Mouse (Mus musculus) CH12.LX (cell line): ENCODE results near the gene Gstm5. TPM values are rescaled to one million over a fixed set of nuclear protein-coding genes. Genes with fewer than 3 reads are reported as not detected.

Experiments used
- DNase-seq: peaks from one replicate; pipeline ENCODE4 v3.0.0-alpha.2; 2013; ENCODE audit errors: extremely low read depth
- H3K27ac ChIP-seq: 2 replicates; pipeline ENCODE4 v1.5.1; 2012; ENCODE audit warnings: low read depth, mild to moderate bottlenecking, control low read depth, moderate library complexity; ENCODE audit not compliant: insufficient read depth
- H3K27me3 ChIP-seq: replicated peaks from 2 replicates; pipeline ENCODE3; 2012; ENCODE audit warnings: inconsistent platforms
- H3K36me3 ChIP-seq, 2 experiments: replicated peaks in 1 of 2; 2 replicates each; pipeline versions ENCODE3 to v1.6.1; 2012; ENCODE audit warnings: inconsistent platforms in 1 of 2, low read length in 1 of 2, mild to moderate bottlenecking in 1 of 2, mixed read lengths in 1 of 2, moderate library complexity in 1 of 2; ENCODE audit not compliant: control insufficient read depth in 1 of 2, insufficient read depth in 1 of 2
- H3K4me1 ChIP-seq, 2 experiments: 2 replicates each; pipeline ENCODE4 v1.6.1; 2012; ENCODE audit warnings: inconsistent platforms in 1 of 2, moderate library complexity in 1 of 2; ENCODE audit not compliant: insufficient read depth in 2 of 2, control insufficient read depth in 1 of 2
- H3K4me2 ChIP-seq: 2 replicates; pipeline ENCODE4 v1.6.1; 2012; ENCODE audit warnings: low read depth, mild to moderate bottlenecking, control low read depth; ENCODE audit not compliant: poor library complexity, insufficient read depth, severe bottlenecking
- H3K4me3 ChIP-seq, 3 experiments: fragments of 150-350 bp in 1 of 3; sonication (generic) in 1 of 3; replicated peaks in 1 of 3; 2 replicates each; pipeline versions ENCODE3 to v1.5.1; 2011 to 2012; ENCODE audit warnings: low read depth in 2 of 3, low read length in 2 of 3, mild to moderate bottlenecking in 2 of 3, moderate library complexity in 2 of 3, control low read depth in 1 of 3, improper control_type of control experiment in 1 of 3, inconsistent platforms in 1 of 3, mixed read lengths in 1 of 3; ENCODE audit not compliant: poor library complexity in 1 of 3
- H3K79me2 ChIP-seq: replicated peaks from 2 replicates; pipeline ENCODE4 v1.6.1; 2012; ENCODE audit warnings: mild to moderate bottlenecking, moderate library complexity; ENCODE audit not compliant: control insufficient read depth, poor library complexity, insufficient read depth, severe bottlenecking; ENCODE audit errors: extremely low read depth
- H3K9ac ChIP-seq: 2 replicates; pipeline ENCODE4 v1.6.1; 2012; ENCODE audit warnings: low read depth, mild to moderate bottlenecking, control low read depth, moderate library complexity; ENCODE audit not compliant: insufficient read depth
- H3K9me3 ChIP-seq: replicated peaks from 2 replicates; pipeline ENCODE3; 2012; ENCODE audit warnings: low read length, inconsistent platforms, mixed read lengths
- CHD1 ChIP-seq: IDR thresholded peaks from 2 replicates; pipeline ENCODE4 v1.6.1; 2012; ENCODE audit warnings: low read depth, low read length, improper control_type of control experiment, inconsistent platforms
- CHD2 ChIP-seq: IDR thresholded peaks from 2 replicates; pipeline ENCODE4 v1.6.1; 2011; ENCODE audit warnings: low read length, improper control_type of control experiment
- ELF1 ChIP-seq: IDR thresholded peaks from 2 replicates; pipeline ENCODE4 v1.6.1; 2014; ENCODE audit warnings: low read depth, mild to moderate bottlenecking, inconsistent platforms, low read length, improper control_type of control experiment
- GABPA ChIP-seq: IDR thresholded peaks from 2 replicates; pipeline ENCODE4 v1.6.1; 2012; ENCODE audit warnings: low read depth, low read length, improper control_type of control experiment, inconsistent platforms; ENCODE audit not compliant: insufficient replicate concordance
- HCFC1 ChIP-seq: IDR thresholded peaks from 2 replicates; pipeline ENCODE4 v1.6.1; 2012; ENCODE audit warnings: low read depth, mild to moderate bottlenecking, inconsistent platforms, low read length, improper control_type of control experiment
- IRF4 ChIP-seq: IDR thresholded peaks from 2 replicates; pipeline ENCODE4 v1.6.1; 2014; ENCODE audit warnings: low read depth, mild to moderate bottlenecking, inconsistent platforms, low read length, improper control_type of control experiment
- JUN ChIP-seq: IDR thresholded peaks from 2 replicates; pipeline ENCODE4 v1.6.1; 2011; ENCODE audit warnings: low read depth, mild to moderate bottlenecking, low read length, improper control_type of control experiment, moderate library complexity; ENCODE audit not compliant: insufficient read depth
- MAFK ChIP-seq: IDR thresholded peaks from 2 replicates; pipeline ENCODE4 v1.6.1; 2011; ENCODE audit warnings: low read length, improper control_type of control experiment; ENCODE audit not compliant: insufficient replicate concordance
- MEF2A ChIP-seq: IDR thresholded peaks from 2 replicates; pipeline ENCODE4 v1.6.1; 2014; ENCODE audit warnings: low read depth, mild to moderate bottlenecking, inconsistent platforms, low read length, improper control_type of control experiment, borderline replicate concordance
- MXI1 ChIP-seq: IDR thresholded peaks from 2 replicates; pipeline ENCODE4 v1.6.1; 2011; ENCODE audit warnings: mild to moderate bottlenecking, low read depth, low read length, improper control_type of control experiment
- MYC ChIP-seq: IDR thresholded peaks from 2 replicates; pipeline ENCODE4 v1.6.1; 2011; ENCODE audit warnings: low read depth, mild to moderate bottlenecking, improper control_type of control experiment, low read length
- PAX5 ChIP-seq: IDR thresholded peaks from 2 replicates; pipeline ENCODE4 v1.6.1; 2012; ENCODE audit warnings: low read length, inconsistent platforms, mixed read lengths
- POLR2AphosphoS2 ChIP-seq: IDR thresholded peaks from 2 replicates; pipeline ENCODE4 v1.6.1; 2011; ENCODE audit warnings: low read depth, low read length, improper control_type of control experiment
- SIN3A ChIP-seq: IDR thresholded peaks from 2 replicates; pipeline ENCODE4 v1.6.1; 2012; ENCODE audit warnings: low read length, improper control_type of control experiment, inconsistent platforms
- SMC3 ChIP-seq: IDR thresholded peaks from 2 replicates; pipeline ENCODE4 v1.6.1; 2011; ENCODE audit warnings: low read depth, low read length, improper control_type of control experiment
- UBTF ChIP-seq: IDR thresholded peaks from 2 replicates; pipeline ENCODE4 v1.6.1; 2012; ENCODE audit warnings: low read depth, mild to moderate bottlenecking, inconsistent platforms, low read length, improper control_type of control experiment, moderate library complexity
- USF1 ChIP-seq: IDR thresholded peaks from 2 replicates; pipeline ENCODE4 v1.6.1; 2014; ENCODE audit warnings: low read depth, mild to moderate bottlenecking, inconsistent platforms, low read length, improper control_type of control experiment
- USF2 ChIP-seq: conservative IDR thresholded peaks from 2 replicates; pipeline ENCODE4 v1.6.1; 2011; ENCODE audit warnings: low read depth, low read length, improper control_type of control experiment
- dilution Hi-C: fragments of 300-500 bp; cut with MboI; formaldehyde crosslinking; loops from 2 replicates; pipeline ENCODE4 v1.14.3; 2020; ENCODE audit warnings: low sequenced_read_pairs; ENCODE audit not compliant: extremely low pct_unique_long_range_greater_than_20kb, extremely low pct_ligation_motif_present
- in situ Hi-C: fragments of 300-500 bp; cut with MboI; formaldehyde crosslinking; loops from 3 replicates; pipeline ENCODE4 v1.14.3; 2019; ENCODE audit warnings: low sequenced_read_pairs, low pct_ligation_motif_present, low pct_unique_long_range_greater_than_20kb, mixed read lengths
- polyA plus RNA-seq: library from polyadenylated mRNA; unstranded; fragments of >175 nt; gene quantifications from 2 replicates; pipeline ENCODE4 v1.2.1, GENCODE M21; 2012; ENCODE audit warnings: low read depth; ENCODE audit not compliant: insufficient read length
- total RNA-seq, 2 experiments: library from RNA; depleted of rRNA; stranded (reverse); fragments of 300-350 nt in 1 of 2; fragments of >200 nt in 1 of 2; gene quantifications; 2 replicates each; pipeline ENCODE4 v1.2.3; 2012 to 2014

Gene Gstm5
- total and polyA plus RNA-seq, 3 experiments = 2.2 to 4.9 (median 4.2) TPM

GRCm38 (mm10) chr3:107862471-107862870 lies 33.1 kb upstream of the Gstm5 start:
- H3K9ac ChIP-seq = no peak overlapping the region
- no peak for DNase-seq
- no peaks in the 10 kb centered on the region for H3K9me3 ChIP-seq
- H3K36me3 ChIP-seq = no peaks in the 10 kb centered on the region
- H3K27ac ChIP-seq = no peak overlapping the region
- no peak for TF ChIP-seq GABPA
- no peak for TF ChIP-seq CHD2
- TF ChIP-seq USF2 = no peak
- no peak for TF ChIP-seq USF1
- TF ChIP-seq IRF4 = no peak
- TF ChIP-seq UBTF = no peak
- TF ChIP-seq, all 38 proteins: peak for 0
- in situ Hi-C loops = loop anchor here (5.0 to 10.0 kb wide), 3 partner anchors 52 to 298 kb away; partner anchors contain the start of gene Ahcyl1
- peaks cover 1% of the 10 kb centered on the region for H3K27me3 ChIP-seq
- dilution Hi-C loops = no loop called here
- H3K4me1 ChIP-seq = peaks cover 0 to 28% of the 10 kb centered on the region in 2 experiments; a peak in 2 of 4 replicates
- no peaks in the 10 kb centered on the region for H3K79me2 ChIP-seq
- no peak overlapping the region for H3K4me2 ChIP-seq
- H3K4me3 ChIP-seq = no peak overlapping the region

- H3K4me2 ChIP-seq = no peak overlapping the region
- H3K79me2 ChIP-seq = no peaks in the 10 kb centered on the region
- in situ Hi-C loops = loop anchor here (5.0 to 10.0 kb wide), 3 partner anchors 51 to 299 kb away; partner anchors contain the start of gene Ahcyl1
- peaks cover 0 to 27% of the 10 kb centered on the region in 2 experiments; a peak in 2 of 4 replicates for H3K4me1 ChIP-seq
- DNase-seq = no peak
- dilution Hi-C loops = no loop called here
- no peaks in the 10 kb centered on the region for H3K36me3 ChIP-seq
- H3K9me3 ChIP-seq = no peaks in the 10 kb centered on the region
- no peak overlapping the region for H3K4me3 ChIP-seq
- H3K27me3 ChIP-seq = peaks cover 1% of the 10 kb centered on the region
- TF ChIP-seq GABPA (no peak), MXI1 (no peak), CHD1 (no peak), SMC3 (no peak), POLR2AphosphoS2 (no peak), IRF4 (no peak), MYC (no peak), HCFC1 (no peak), ELF1 (no peak), SIN3A (no peak), MAFK (no peak), USF2 (no peak), JUN (no peak), PAX5 (no peak), MEF2A (no peak)
- H3K27ac ChIP-seq = no peak overlapping the region
- no peak overlapping the region for H3K9ac ChIP-seq
These were observed 32.1 kb upstream of the Gstm5 start for GRCm38 (mm10) chr3:107863471-107863870.
